Mouse (Mus musculus): Measurements from ENCODE around the gene Gp2.

GRCm38 (mm10) chr7:119479256-119479655 is 20.2 kb upstream of the Gp2 start, which contains the start of gene Umod:
- no peak for TF ChIP-seq CTCF (IDR thresholded peaks at IDR 0.05; ENCODE audit: low read depth)
- no peak for TF ChIP-seq EP300 (IDR thresholded peaks at IDR 0.05; ENCODE audit: low read depth)

Data from liver, embryonic 14.5 days (tissue).